Mouse (Mus musculus) liver, embryonic 14.5 days (tissue): ENCODE data around the gene Chrnb2. TPM values are rescaled to one million over a fixed set of nuclear protein-coding genes. Genes with fewer than 3 reads are reported as not detected.
A peak's percentile ranks its signal among the peaks of the same experiment; 100 is the strongest.

Source experiments
- ATAC-seq: fragments of 200-750 bp; cut with Nextera tagmentation; 2 replicates; pipeline ENCODE4 v1.8.0; 2017; ENCODE audit warnings: moderate number of reproducible peaks, mild to moderate bottlenecking, moderate library complexity; ENCODE audit not compliant: insufficient read depth
- DNase-seq, 3 experiments: peaks; one replicate each; pipeline ENCODE4 v3.0.0-alpha.2; 2012 to 2013; ENCODE audit warnings: low read depth in 3 of 3, low spot score in 3 of 3
- H3K27ac ChIP-seq: fragments of 300-500 bp; sonication (generic); 2 replicates; pipeline ENCODE4 v1.5.1; 2014; ENCODE audit warnings: moderate library complexity, mild to moderate bottlenecking, control low read depth, inconsistent platforms
- H3K27me3 ChIP-seq: fragments of 300-500 bp; sonication (generic); 2 replicates; pipeline ENCODE4 v1.6.1; 2014; ENCODE audit warnings: mild to moderate bottlenecking, low read length, moderate library complexity; ENCODE audit not compliant: control insufficient read depth, insufficient read depth
- H3K36me3 ChIP-seq: fragments of 300-500 bp; sonication (generic); replicated peaks from 2 replicates; pipeline ENCODE4 v1.6.1; 2014; ENCODE audit warnings: low read depth; ENCODE audit not compliant: control insufficient read depth, insufficient read depth
- H3K4me1 ChIP-seq, 2 experiments: fragments of 200-500 bp in 1 of 2; fragments of 300-500 bp in 1 of 2; sonication (generic) in 1 of 2; replicated peaks; 2 replicates each; pipeline ENCODE4 v1.6.1; 2012 to 2014; ENCODE audit warnings: antibody characterized with exemption in 1 of 2, inconsistent platforms in 1 of 2, low read length in 1 of 2; ENCODE audit not compliant: control insufficient read depth in 2 of 2, insufficient read depth in 2 of 2
- H3K4me2 ChIP-seq: fragments of 300-500 bp; sonication (generic); 2 replicates; pipeline ENCODE4 v1.6.1; 2014; ENCODE audit warnings: low read depth, mild to moderate bottlenecking, control low read depth, moderate library complexity
- H3K4me3 ChIP-seq, 2 experiments: fragments of 200-500 bp in 1 of 2; fragments of 300-500 bp in 1 of 2; sonication (generic) in 1 of 2; 2 replicates each; pipeline ENCODE4 v1.5.1; 2012 to 2014; ENCODE audit warnings: low read depth in 2 of 2, low read length in 2 of 2, mild to moderate bottlenecking in 2 of 2, control low read depth in 1 of 2, inconsistent platforms in 1 of 2, moderate library complexity in 1 of 2; ENCODE audit not compliant: insufficient read depth in 1 of 2
- H3K9ac ChIP-seq: fragments of 300-500 bp; sonication (generic); replicated peaks from 2 replicates; pipeline ENCODE4 v1.6.1; 2014; ENCODE audit warnings: mild to moderate bottlenecking, control low read depth, moderate library complexity
- H3K9me3 ChIP-seq: fragments of 300-500 bp; sonication (generic); 2 replicates; pipeline ENCODE4 v1.6.1; 2016; ENCODE audit warnings: low read length, mixed read lengths; ENCODE audit not compliant: control insufficient read depth
- CTCF ChIP-seq: IDR thresholded peaks from 2 replicates; pipeline ENCODE4 v1.5.1; 2016; ENCODE audit warnings: antibody characterized with exemption, low read depth, control low read depth
- EP300 ChIP-seq: IDR thresholded peaks from 2 replicates; pipeline ENCODE4 v1.6.1; 2016; ENCODE audit warnings: antibody characterized with exemption, low read depth
- WGBS: fragments of 180-500 bp; shearing (Covaris S2); extraction: QIAGEN DNeasy Blood & Tissue Kit; methylation state at CpG from one replicate; pipeline ENCODE4 v1.1.7; 2014; ENCODE audit not compliant: insufficient replicate concordance; 5-methylcytosine and 5-hydroxymethylcytosine counted together
- polyA plus RNA-seq, 2 experiments: library from polyadenylated mRNA; depleted of rRNA in 1 of 2; stranded (reverse) in 1 of 2; unstranded in 1 of 2; fragments of >200 nt; fragmentation: Nextera tagmentation in 1 of 2; extraction: Ambion mirVana in 1 of 2; gene quantifications; 2 replicates each; pipeline versions ENCODE4 v1.2.1 to v1.2.3; 2012 to 2014

The Chrnb2 gene
- polyA plus RNA-seq, 2 experiments: 0.12 to 0.18 TPM

DNA sequence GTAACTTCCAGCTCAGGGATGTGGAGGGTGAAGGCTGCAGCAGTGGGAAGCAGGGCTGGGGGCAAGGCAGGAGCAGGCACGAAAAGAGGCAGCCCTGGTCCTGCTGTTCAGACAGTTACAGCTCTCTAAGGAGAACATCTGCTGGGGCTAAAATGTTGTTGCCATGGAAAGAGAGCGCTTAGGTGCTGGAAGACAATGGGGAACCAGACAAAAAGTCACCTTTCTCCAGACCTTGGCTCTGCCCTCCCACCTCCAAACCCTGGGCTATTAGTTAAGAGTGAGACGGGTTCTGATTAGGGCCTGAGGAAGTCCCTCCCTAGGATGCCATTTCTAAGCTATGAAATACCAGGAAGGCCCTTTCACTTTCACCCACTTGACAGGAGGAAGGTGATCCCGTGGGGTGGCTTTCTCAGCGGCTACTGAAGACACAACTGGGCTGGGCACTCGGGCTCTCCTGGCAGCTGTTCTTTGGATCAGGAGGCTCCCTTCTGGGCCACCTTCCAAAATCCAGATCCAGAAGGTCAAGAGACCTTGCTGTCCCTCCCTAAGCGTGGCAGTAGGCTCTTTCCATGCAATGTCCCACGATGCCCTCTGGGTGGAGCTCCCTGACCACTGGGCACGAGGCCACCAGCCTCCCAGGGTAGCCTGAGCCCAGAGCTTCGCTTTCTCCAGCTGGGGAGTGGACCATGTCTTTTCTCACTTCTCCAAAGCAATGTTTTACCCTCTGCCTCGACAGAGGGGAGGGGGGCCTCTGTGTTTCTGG, 20.7 kb upstream of the Chrnb2 start:
- 21% methylated on average over 11 of the region's 11 CpGs for WGBS
- H3K4me3 ChIP-seq: no peak overlapping the region
- H3K9me3 ChIP-seq: no peaks in the 10 kb centered on the region
- no peak overlapping the region for H3K9ac ChIP-seq
- ATAC-seq (peak; percentile 43; the same call in 1 of the 2 replicates), DNase-seq (no peak)
- no peaks in the 10 kb centered on the region for H3K27me3 ChIP-seq
- H3K4me1 ChIP-seq: no peaks in the 10 kb centered on the region
- peaks cover 20% of the 10 kb centered on the region for H3K36me3 ChIP-seq
- H3K27ac ChIP-seq: no peak overlapping the region
- TF ChIP-seq EP300 (no peak), CTCF (peak; percentile 94)
- no peak overlapping the region for H3K4me2 ChIP-seq

DNA sequence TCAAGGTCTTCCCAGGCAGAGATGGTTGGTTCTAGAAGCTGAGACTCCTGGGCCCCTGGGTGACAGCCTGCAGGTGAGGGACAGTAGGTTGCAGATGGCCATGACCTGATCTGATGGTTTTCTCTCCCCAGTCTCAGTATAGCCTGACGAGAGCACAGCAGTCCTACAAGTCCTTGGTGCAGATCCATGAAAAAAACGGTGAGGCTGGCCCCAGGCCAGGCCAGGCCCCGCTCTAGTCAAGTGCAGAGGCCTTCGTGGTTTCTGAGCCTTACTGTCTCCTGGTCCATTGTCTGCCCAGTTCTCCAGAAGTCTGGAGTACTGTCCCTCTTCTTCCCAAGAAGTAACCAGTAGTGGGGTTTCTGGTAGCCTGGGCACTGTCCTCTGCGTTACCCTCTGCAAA, 17.2 kb upstream of the Chrnb2 start:
- Histone ChIP-seq H3K4me3 (no peak overlapping the region), H3K4me1 (no peaks in the 10 kb centered on the region), H3K27ac (no peak overlapping the region), H3K4me2 (no peak overlapping the region), H3K27me3 (no peaks in the 10 kb centered on the region), H3K9ac (no peak overlapping the region), H3K9me3 (no peaks in the 10 kb centered on the region), H3K36me3 (peaks cover 39% of the 10 kb centered on the region)
- DNase-seq (no peak), ATAC-seq (no peak)
- WGBS: 67% methylated on average over 5 of the region's 5 CpGs
- TF ChIP-seq EP300 (no peak), CTCF (no peak)

DNA sequence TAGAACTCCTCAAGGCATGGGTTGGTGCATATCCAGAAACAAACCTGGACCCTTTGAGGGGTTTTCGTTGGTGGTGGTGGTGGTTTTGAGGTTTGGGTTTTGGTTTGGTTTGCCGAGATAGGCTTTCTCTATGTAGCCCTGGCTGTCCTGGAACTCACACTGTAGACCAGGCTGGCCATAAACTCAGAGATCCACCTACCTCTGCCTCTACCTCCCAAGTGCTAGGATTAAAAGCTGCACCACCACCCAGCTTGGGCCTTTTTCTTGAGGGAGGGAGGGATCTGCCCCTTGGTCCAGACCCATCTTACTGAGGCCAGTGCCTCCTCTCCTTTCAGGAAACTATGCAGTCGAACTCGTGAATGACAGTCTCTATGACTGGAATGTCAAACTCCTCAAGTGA, 15.7 kb upstream of the Chrnb2 start:
- TF ChIP-seq CTCF (no peak), EP300 (no peak)
- H3K9ac ChIP-seq: no peak overlapping the region
- no peak overlapping the region for H3K4me3 ChIP-seq
- no peak overlapping the region for H3K27ac ChIP-seq
- no peak overlapping the region for H3K4me2 ChIP-seq
- ATAC-seq (no peak), DNase-seq (no peak)
- no peaks in the 10 kb centered on the region for H3K9me3 ChIP-seq
- peaks cover 2% of the 10 kb centered on the region in 2 experiments; a peak in 2 of 4 replicates for H3K4me1 ChIP-seq
- WGBS: 62% methylated on average over 4 of the region's 4 CpGs
- no peaks in the 10 kb centered on the region for H3K27me3 ChIP-seq
- peaks cover 43% of the 10 kb centered on the region for H3K36me3 ChIP-seq

DNA sequence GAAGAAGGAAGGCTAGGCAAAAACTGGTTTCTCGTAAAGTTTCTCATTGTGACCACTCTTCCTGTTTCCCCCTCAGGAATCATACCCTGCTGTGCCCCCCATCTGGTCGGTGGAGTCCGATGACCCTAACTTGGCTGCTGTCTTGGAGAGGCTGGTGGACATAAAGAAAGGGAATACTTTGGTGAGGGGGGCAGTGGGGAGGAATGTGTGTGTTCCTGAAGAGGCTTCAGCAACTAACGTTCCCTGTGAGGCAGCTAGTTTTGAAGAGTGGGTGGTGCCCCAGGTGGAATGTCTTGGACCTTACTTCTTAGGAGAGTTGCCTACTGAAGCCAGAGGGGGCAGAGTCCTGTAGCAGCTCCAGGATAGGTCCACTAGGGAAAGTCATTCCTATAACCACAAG, 11.6 kb upstream of the Chrnb2 start:
- TF ChIP-seq EP300: no peak
- no peak for TF ChIP-seq CTCF
- no peak for DNase-seq

DNA sequence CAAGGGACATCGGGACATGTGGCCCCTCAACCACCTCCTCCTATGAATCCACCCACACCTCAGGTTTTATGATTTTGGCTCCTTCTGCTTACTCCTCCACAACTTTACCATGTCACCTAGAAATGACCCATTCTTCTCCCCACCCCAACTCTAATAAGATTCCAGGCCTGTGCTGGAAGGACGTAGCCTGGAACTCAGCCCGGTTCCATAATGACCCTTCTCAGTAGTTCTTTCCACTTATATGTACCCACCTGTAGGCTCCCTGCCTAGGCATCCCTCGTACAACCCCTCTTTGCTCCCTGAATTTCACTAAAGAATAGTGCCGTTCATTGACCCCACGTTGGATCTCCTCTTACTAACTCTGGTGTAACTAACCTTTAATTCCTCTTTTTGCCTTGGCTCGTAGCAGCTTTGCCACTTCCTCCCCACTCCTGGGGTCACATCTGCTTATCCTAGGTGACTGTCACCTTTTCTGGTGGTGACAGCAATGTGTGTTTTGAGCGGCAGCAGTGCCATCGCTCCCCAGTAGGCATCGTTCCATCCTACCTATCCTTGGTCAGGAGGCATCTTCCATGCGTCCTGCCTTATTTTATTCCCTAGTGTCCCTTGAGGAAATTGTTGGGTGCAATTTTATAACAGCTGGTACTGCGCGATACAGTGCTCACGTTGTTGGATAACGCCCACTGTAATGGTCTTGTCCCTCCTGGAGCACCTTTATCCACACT, 10.0 kb upstream of the Chrnb2 start:
- peaks cover 5 to 25% of the 10 kb centered on the region in 2 experiments for H3K4me1 ChIP-seq
- WGBS: 25% methylated on average over 15 of the region's 15 CpGs

More for the DNA sequence above, 11.6 kb upstream of the Chrnb2 start:
- no peak overlapping the region for H3K27ac ChIP-seq
- 83% methylated on average over 4 of the region's 4 CpGs for WGBS
- peaks cover 5 to 20% of the 10 kb centered on the region in 2 experiments for H3K4me1 ChIP-seq
- ATAC-seq: no peak
- no peaks in the 10 kb centered on the region for H3K9me3 ChIP-seq
- H3K4me2 ChIP-seq: no peak overlapping the region
- peaks cover 29% of the 10 kb centered on the region for H3K36me3 ChIP-seq
- no peak overlapping the region for H3K4me3 ChIP-seq
- no peak overlapping the region for H3K9ac ChIP-seq
- no peaks in the 10 kb centered on the region for H3K27me3 ChIP-seq

More for the DNA sequence above, 10.0 kb upstream of the Chrnb2 start:
- H3K27ac ChIP-seq: no peak overlapping the region; the same call in 1 of the 2 replicates
- peak overlapping the region; percentile 86 for H3K9ac ChIP-seq
- H3K9me3 ChIP-seq: no peaks in the 10 kb centered on the region
- H3K36me3 ChIP-seq: peaks cover 15% of the 10 kb centered on the region
- H3K4me3 ChIP-seq: peak overlapping the region; percentile 76 to 82
- H3K27me3 ChIP-seq: no peaks in the 10 kb centered on the region
- ATAC-seq (no peak), DNase-seq (no peak)
- TF ChIP-seq EP300 (no peak), CTCF (no peak)
- peak overlapping the region; percentile 97 for H3K4me2 ChIP-seq
